Mouse (Mus musculus) heart, embryonic 15.5 days (tissue): ENCODE data around the gene Tbxas1. TPM values are rescaled to one million over a fixed set of nuclear protein-coding genes. Genes with fewer than 3 reads are reported as not detected.

ENCODE experiments used
- ATAC-seq: fragments of 200-750 bp; cut with Nextera tagmentation; replicated peaks from 2 replicates; pipeline ENCODE4 v1.8.0; 2017; ENCODE audit warnings: low read depth, moderate TSS enrichment; ENCODE audit not compliant: insufficient number of reproducible peaks, insufficient read depth, low FRiP score
- H3K27ac ChIP-seq: fragments of 300-500 bp; sonication (generic); 2 replicates; pipeline ENCODE4 v1.5.1; 2015; ENCODE audit warnings: mild to moderate bottlenecking, inconsistent platforms
- H3K27me3 ChIP-seq: fragments of 300-500 bp; sonication (generic); 2 replicates; pipeline ENCODE4 v1.6.1; 2015; ENCODE audit warnings: inconsistent platforms
- H3K36me3 ChIP-seq: fragments of 300-500 bp; sonication (generic); 2 replicates; pipeline ENCODE4 v1.6.1; 2015; ENCODE audit warnings: mild to moderate bottlenecking, inconsistent platforms
- H3K4me1 ChIP-seq: fragments of 300-500 bp; sonication (generic); replicated peaks from 2 replicates; pipeline ENCODE4 v1.6.1; 2015; ENCODE audit warnings: inconsistent platforms
- H3K4me2 ChIP-seq: fragments of 300-500 bp; sonication (generic); 2 replicates; pipeline ENCODE4 v1.6.1; 2015; ENCODE audit warnings: inconsistent platforms, mild to moderate bottlenecking, moderate library complexity
- H3K4me3 ChIP-seq: fragments of 300-500 bp; sonication (generic); 2 replicates; pipeline ENCODE4 v1.5.1; 2015; ENCODE audit warnings: mild to moderate bottlenecking, inconsistent platforms
- H3K9ac ChIP-seq: fragments of 300-500 bp; sonication (generic); 2 replicates; pipeline ENCODE4 v1.6.1; 2015; ENCODE audit warnings: mild to moderate bottlenecking, inconsistent platforms
- H3K9me3 ChIP-seq: fragments of 300-500 bp; sonication (generic); replicated peaks from 2 replicates; pipeline ENCODE4 v1.6.1; 2016; ENCODE audit warnings: inconsistent platforms
- WGBS: fragments of 180-500 bp; shearing (Covaris S2); methylation state at CpG from one replicate; pipeline ENCODE4 v1.1.7; 2015; ENCODE audit warnings: mixed read lengths; 5-methylcytosine and 5-hydroxymethylcytosine counted together
- polyA plus RNA-seq: library from polyadenylated mRNA; unstranded; fragments of >200 nt; fragmentation: Nextera tagmentation; extraction: Ambion mirVana; gene quantifications from 2 replicates; pipeline ENCODE4 v1.2.1, GENCODE M21; 2015

Gene Tbxas1
- polyA plus RNA-seq, 1 experiment from 2014 or later = 1.5 TPM

DNA sequence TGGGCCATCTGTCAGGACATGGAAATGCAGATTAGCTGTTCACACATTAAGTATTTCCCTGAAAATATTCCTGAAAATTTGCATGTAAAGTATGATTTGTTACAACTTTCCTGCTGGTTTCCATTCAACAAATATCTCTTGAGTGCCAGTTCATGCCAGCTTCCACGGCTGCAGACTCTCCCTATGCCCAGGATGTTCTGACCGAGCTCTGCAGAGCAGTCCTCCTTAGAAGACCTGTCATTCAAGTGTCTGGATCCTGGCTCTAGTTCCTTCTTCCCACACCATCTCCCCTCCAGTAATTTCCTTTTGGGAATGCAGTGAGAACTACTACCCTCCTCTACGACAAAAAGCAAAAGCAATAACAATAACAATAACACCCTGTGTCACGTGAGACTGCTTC lies 155.5 kb downstream of the Tbxas1 start:
- no peak for ATAC-seq
- no peak overlapping the region for H3K27ac ChIP-seq
- WGBS = 72% methylated on average over 4 of the region's 4 CpGs
- no peaks in the 10 kb centered on the region for H3K36me3 ChIP-seq
- H3K4me3 ChIP-seq = no peak overlapping the region
- no peaks in the 10 kb centered on the region for H3K27me3 ChIP-seq
- no peaks in the 10 kb centered on the region for H3K4me1 ChIP-seq
- no peaks in the 10 kb centered on the region for H3K9me3 ChIP-seq
- no peak overlapping the region for H3K4me2 ChIP-seq
- no peak overlapping the region for H3K9ac ChIP-seq

DNA sequence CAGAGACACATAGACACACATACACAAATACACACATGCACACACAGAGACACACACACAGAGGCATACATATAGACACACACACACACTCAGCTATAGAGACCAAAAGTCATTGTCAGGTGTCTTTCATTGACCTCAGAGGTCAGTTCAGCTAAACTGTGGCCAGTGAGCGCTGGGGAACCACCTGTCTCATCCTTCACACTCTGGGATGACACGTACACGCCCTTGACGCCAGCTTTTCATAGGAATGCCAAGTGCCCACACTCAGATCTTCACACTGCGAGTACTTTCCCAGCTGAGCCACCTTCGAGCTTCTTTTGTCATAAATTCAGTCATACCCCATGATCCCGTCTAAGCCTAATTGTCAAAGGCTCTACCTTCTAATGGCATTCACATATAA lies 158.5 kb downstream of the Tbxas1 start:
- WGBS = 73% methylated on average over 7 of the region's 7 CpGs
- Histone ChIP-seq H3K27me3 (no peaks in the 10 kb centered on the region), H3K4me3 (no peak overlapping the region), H3K9ac (no peak overlapping the region), H3K36me3 (no peaks in the 10 kb centered on the region), H3K4me2 (no peak overlapping the region), H3K9me3 (no peaks in the 10 kb centered on the region), H3K4me1 (no peaks in the 10 kb centered on the region), H3K27ac (no peak overlapping the region)
- no peak for ATAC-seq

DNA sequence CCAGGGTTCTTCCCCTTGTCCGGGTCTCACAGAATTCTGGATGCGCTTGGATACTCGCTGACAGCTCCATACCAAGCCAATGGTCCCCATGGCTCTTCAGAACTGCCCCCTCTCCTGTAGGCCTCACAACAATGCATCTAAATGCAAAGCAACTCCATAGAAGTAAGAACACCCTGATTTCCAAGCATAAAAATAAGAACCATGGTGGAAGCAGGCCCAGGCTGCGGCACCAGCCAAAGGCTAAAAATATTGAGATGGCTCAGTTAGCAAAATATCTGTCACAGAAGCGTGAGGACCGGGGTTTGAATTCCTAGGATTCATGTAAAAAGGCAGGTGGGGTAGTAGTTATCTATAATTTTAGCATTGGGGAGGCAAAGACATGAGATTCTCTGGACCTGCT lies 159.8 kb downstream of the Tbxas1 start:
- Histone ChIP-seq H3K9ac (no peak overlapping the region), H3K36me3 (no peaks in the 10 kb centered on the region), H3K9me3 (no peaks in the 10 kb centered on the region), H3K4me1 (no peaks in the 10 kb centered on the region), H3K4me3 (no peak overlapping the region), H3K27me3 (no peaks in the 10 kb centered on the region), H3K4me2 (no peak overlapping the region), H3K27ac (no peak overlapping the region)
- no peak for ATAC-seq
- 84% methylated on average over 6 of the region's 6 CpGs for WGBS

- ATAC-seq = no peak
- no peak overlapping the region for H3K4me2 ChIP-seq
Measured at GRCm38 (mm10) chr6:39036204-39036603, 161.0 kb downstream of the Tbxas1 start.

GRCm38 (mm10) chr6:39040451-39040850 lies 165.2 kb downstream of the Tbxas1 start:
- no peak overlapping the region for H3K4me3 ChIP-seq
- WGBS = 67% methylated on average over 9 of the region's 9 CpGs
- H3K27ac ChIP-seq = no peak overlapping the region
- peaks cover 2% of the 10 kb centered on the region; the same call in 1 of the 2 replicates for H3K4me1 ChIP-seq
- H3K9ac ChIP-seq = no peak overlapping the region
- no peaks in the 10 kb centered on the region for H3K9me3 ChIP-seq
- H3K36me3 ChIP-seq = no peaks in the 10 kb centered on the region
- H3K4me2 ChIP-seq = no peak overlapping the region
- no peaks in the 10 kb centered on the region for H3K27me3 ChIP-seq
- no peak for ATAC-seq

More at GRCm38 (mm10) chr6:39036204-39036603, 161.0 kb downstream of the Tbxas1 start:
- no peaks in the 10 kb centered on the region for H3K27me3 ChIP-seq
- WGBS = 79% methylated on average over 4 of the region's 4 CpGs
- no peaks in the 10 kb centered on the region for H3K36me3 ChIP-seq
- H3K9me3 ChIP-seq = no peaks in the 10 kb centered on the region
- no peak overlapping the region for H3K27ac ChIP-seq
- no peak overlapping the region for H3K9ac ChIP-seq
- no peak overlapping the region for H3K4me3 ChIP-seq
- H3K4me1 ChIP-seq = peaks cover 2% of the 10 kb centered on the region; the same call in 1 of the 2 replicates

GRCm38 (mm10) chr6:39049141-39049540 lies 173.9 kb downstream of the Tbxas1 start:
- Histone ChIP-seq H3K4me1 (peaks cover 2% of the 10 kb centered on the region), H3K4me2 (no peak overlapping the region), H3K27me3 (no peaks in the 10 kb centered on the region), H3K9me3 (no peaks in the 10 kb centered on the region), H3K27ac (no peak overlapping the region), H3K9ac (no peak overlapping the region), H3K4me3 (no peak overlapping the region), H3K36me3 (no peaks in the 10 kb centered on the region)
- no peak for ATAC-seq
- WGBS = 47% methylated on average over 5 of the region's 5 CpGs

GRCm38 (mm10) chr6:39050836-39051235 lies 175.6 kb downstream of the Tbxas1 start:
- peaks cover 9% of the 10 kb centered on the region for H3K4me1 ChIP-seq
- H3K36me3 ChIP-seq = no peaks in the 10 kb centered on the region
- no peaks in the 10 kb centered on the region for H3K9me3 ChIP-seq
- H3K4me3 ChIP-seq = no peak overlapping the region
- ATAC-seq = no peak
- no peak overlapping the region for H3K9ac ChIP-seq
- H3K27me3 ChIP-seq = no peaks in the 10 kb centered on the region
- H3K4me2 ChIP-seq = no peak overlapping the region
- no peak overlapping the region for H3K27ac ChIP-seq
- 52% methylated on average over 6 of the region's 6 CpGs for WGBS

GRCm38 (mm10) chr6:39051799-39052556 lies 176.8 kb downstream of the Tbxas1 start:
- Histone ChIP-seq H3K4me2 (no peak overlapping the region), H3K4me1 (peaks cover 13% of the 10 kb centered on the region), H3K9me3 (no peaks in the 10 kb centered on the region), H3K27ac (no peak overlapping the region), H3K9ac (no peak overlapping the region), H3K4me3 (no peak overlapping the region), H3K27me3 (no peaks in the 10 kb centered on the region), H3K36me3 (no peaks in the 10 kb centered on the region)
- ATAC-seq = no peak
- WGBS = 55% methylated on average over 9 of the region's 9 CpGs

GRCm38 (mm10) chr6:39052636-39053035 lies 177.4 kb downstream of the Tbxas1 start:
- Histone ChIP-seq H3K4me2 (no peak overlapping the region), H3K27ac (no peak overlapping the region), H3K4me1 (peaks cover 13% of the 10 kb centered on the region), H3K9ac (no peak overlapping the region), H3K9me3 (no peaks in the 10 kb centered on the region), H3K4me3 (no peak overlapping the region), H3K36me3 (no peaks in the 10 kb centered on the region), H3K27me3 (no peaks in the 10 kb centered on the region)
- 87% methylated on average over 4 of the region's 4 CpGs for WGBS
- ATAC-seq = no peak

GRCm38 (mm10) chr6:39054206-39054864 lies 179.1 kb downstream of the Tbxas1 start:
- no peak for ATAC-seq
- H3K4me2 ChIP-seq = no peak overlapping the region

DNA sequence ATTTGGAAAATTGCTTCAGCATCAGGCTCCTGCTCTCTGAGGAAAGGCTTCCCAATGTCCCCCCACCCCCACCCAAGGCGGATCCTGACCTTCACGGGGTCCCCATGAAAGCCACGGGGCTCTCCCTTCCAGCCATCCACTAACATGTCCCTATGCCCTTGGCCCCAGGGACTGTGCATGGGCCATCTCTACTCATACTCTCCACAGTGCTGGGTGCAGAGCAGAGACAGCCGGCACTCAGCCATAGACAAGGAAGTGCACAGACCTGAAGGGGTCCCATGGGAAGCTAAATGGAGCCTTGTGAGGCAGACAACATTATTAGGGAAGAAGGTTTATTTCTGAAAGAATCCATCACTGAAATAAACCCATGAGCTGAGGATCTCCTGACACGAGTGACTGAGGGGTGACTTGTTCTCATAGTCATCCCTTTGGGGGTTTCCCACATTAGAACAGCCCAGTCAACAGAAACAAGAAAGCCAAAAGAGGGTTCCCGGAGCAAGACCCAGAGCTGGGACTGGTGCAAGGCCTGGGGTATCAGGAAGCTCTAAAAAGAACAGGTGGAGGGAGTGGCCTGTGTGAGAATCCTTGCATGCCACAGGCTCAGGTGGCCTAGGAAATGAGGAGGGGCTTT lies 179.8 kb downstream of the Tbxas1 start:
- ATAC-seq = no peak
- WGBS = 82% methylated on average over 6 of the region's 6 CpGs

More at GRCm38 (mm10) chr6:39054206-39054864, 179.1 kb downstream of the Tbxas1 start:
- peaks cover 16% of the 10 kb centered on the region for H3K4me1 ChIP-seq
- H3K36me3 ChIP-seq = no peaks in the 10 kb centered on the region
- H3K27me3 ChIP-seq = no peaks in the 10 kb centered on the region
- H3K27ac ChIP-seq = no peak overlapping the region
- no peak overlapping the region for H3K4me3 ChIP-seq
- H3K9me3 ChIP-seq = no peaks in the 10 kb centered on the region
- no peak overlapping the region for H3K9ac ChIP-seq
- WGBS = 81% methylated on average over 13 of the region's 13 CpGs

More for the DNA sequence above, 179.8 kb downstream of the Tbxas1 start:
- Histone ChIP-seq H3K27me3 (no peaks in the 10 kb centered on the region), H3K27ac (no peak overlapping the region), H3K4me3 (no peak overlapping the region), H3K36me3 (no peaks in the 10 kb centered on the region), H3K4me2 (no peak overlapping the region), H3K4me1 (peaks cover 22% of the 10 kb centered on the region), H3K9ac (no peak overlapping the region), H3K9me3 (no peaks in the 10 kb centered on the region)
